Mouse (Mus musculus) spleen, adult 2 months (tissue): ENCODE measurements around the gene Mzf1.
A peak's percentile ranks its signal among the peaks of the same experiment; 100 is the strongest.

Source experiments
- CTCF ChIP-seq: fragments of 200-500 bp; IDR thresholded peaks from 2 replicates; pipeline ENCODE4 v1.5.1; 2011; ENCODE audit warnings: mild to moderate bottlenecking, inconsistent platforms; ENCODE audit not compliant: insufficient read depth, insufficient read length, insufficient replicate concordance; ENCODE audit errors: extremely low read depth
- POLR2A ChIP-seq: fragments of 200-500 bp; IDR thresholded peaks from 2 replicates; pipeline ENCODE4 v1.6.1; 2011; ENCODE audit warnings: low read depth, low read length, inconsistent platforms

DNA sequence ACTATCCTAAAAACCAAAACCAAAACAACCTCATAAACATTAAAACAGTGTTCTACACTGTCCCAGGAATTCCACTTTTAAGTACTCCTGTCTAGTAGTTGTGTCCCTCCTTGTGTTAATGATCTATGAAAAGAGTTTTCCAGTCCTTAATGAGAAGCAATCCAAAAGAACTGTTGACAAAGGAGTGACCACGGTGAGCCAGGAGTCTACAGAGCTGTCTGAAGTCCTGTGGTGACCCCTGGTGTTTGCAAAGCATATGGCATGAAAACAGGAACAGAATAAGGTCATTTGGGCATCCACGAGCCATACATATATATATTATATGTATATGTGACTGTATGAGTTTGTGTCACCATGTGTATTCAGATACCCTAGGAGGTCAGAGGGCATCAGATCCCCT, 8.5 kb downstream of the Mzf1 start:
- TF ChIP-seq CTCF (peak; percentile 75; the same call in 1 of the 2 replicates), POLR2A (no peak)
